Mouse (Mus musculus) forebrain, postnatal 0 days (tissue): Measurements from ENCODE around the gene Il12rb1. TPM values are rescaled to one million over a fixed set of nuclear protein-coding genes. Genes with fewer than 3 reads are reported as not detected.

Experiments used
- ATAC-seq: fragments of 200-750 bp; cut with Nextera tagmentation; 2 replicates; pipeline ENCODE4 v1.8.0; 2017; ENCODE audit warnings: mild to moderate bottlenecking, moderate library complexity
- DNase-seq: peaks from one replicate; pipeline ENCODE4 v3.0.0-alpha.2; 2015
- H3K27ac ChIP-seq: fragments of 300-500 bp; sonication (generic); 2 replicates; pipeline ENCODE4 v1.5.1; 2014; ENCODE audit warnings: low read depth, mild to moderate bottlenecking, antibody characterized with exemption, low read length, moderate library complexity, mixed read lengths
- H3K27me3 ChIP-seq: fragments of 300-500 bp; sonication (generic); 2 replicates; pipeline ENCODE4 v1.6.1; 2014; ENCODE audit warnings: mild to moderate bottlenecking, low read length, mixed read lengths; ENCODE audit not compliant: insufficient read depth
- H3K36me3 ChIP-seq: fragments of 300-500 bp; sonication (generic); 2 replicates; pipeline ENCODE4 v1.6.1; 2014; ENCODE audit warnings: mild to moderate bottlenecking, moderate library complexity; ENCODE audit not compliant: insufficient read depth
- H3K4me1 ChIP-seq: fragments of 300-500 bp; sonication (generic); 2 replicates; pipeline ENCODE4 v1.6.1; 2014; ENCODE audit warnings: antibody characterized with exemption; ENCODE audit not compliant: insufficient read depth
- H3K4me2 ChIP-seq: fragments of 300-500 bp; sonication (generic); 2 replicates; pipeline ENCODE4 v1.6.1; 2014; ENCODE audit warnings: low read depth, mild to moderate bottlenecking, moderate library complexity
- H3K4me3 ChIP-seq: fragments of 300-500 bp; sonication (generic); 2 replicates; pipeline ENCODE4 v1.5.1; 2014; ENCODE audit warnings: low read depth, low read length, mixed read lengths
- H3K9ac ChIP-seq: fragments of 300-500 bp; sonication (generic); 2 replicates; pipeline ENCODE4 v1.6.1; 2014; ENCODE audit warnings: mild to moderate bottlenecking
- H3K9me3 ChIP-seq: fragments of 300-500 bp; sonication (generic); 2 replicates; pipeline ENCODE4 v1.6.1; 2016; ENCODE audit warnings: low read length
- CTCF ChIP-seq: sonication (generic); IDR thresholded peaks from 2 replicates; pipeline ENCODE4 v1.5.1; 2016; ENCODE audit warnings: antibody characterized with exemption, control low read depth, low read depth
- WGBS: fragments of 180-500 bp; shearing (Covaris S2); extraction: QIAGEN DNeasy Blood & Tissue Kit; methylation state at CpG from one replicate; pipeline ENCODE4 v1.1.7; 2014; 5-methylcytosine and 5-hydroxymethylcytosine counted together
- polyA plus RNA-seq: library from polyadenylated mRNA; unstranded; fragments of >200 nt; fragmentation: Nextera tagmentation; extraction: Ambion mirVana; gene quantifications from 2 replicates; pipeline ENCODE4 v1.2.1, GENCODE M21; 2015
- total RNA-seq: library from RNA; depleted of rRNA; stranded (reverse); fragments of >200 nt; gene quantifications from 2 replicates; pipeline ENCODE4 v1.2.3, GENCODE M21; 2014

Gene Il12rb1
- total and polyA plus RNA-seq, 2 experiments from 2014 or later = 0.05 TPM; not detected in 1

DNA sequence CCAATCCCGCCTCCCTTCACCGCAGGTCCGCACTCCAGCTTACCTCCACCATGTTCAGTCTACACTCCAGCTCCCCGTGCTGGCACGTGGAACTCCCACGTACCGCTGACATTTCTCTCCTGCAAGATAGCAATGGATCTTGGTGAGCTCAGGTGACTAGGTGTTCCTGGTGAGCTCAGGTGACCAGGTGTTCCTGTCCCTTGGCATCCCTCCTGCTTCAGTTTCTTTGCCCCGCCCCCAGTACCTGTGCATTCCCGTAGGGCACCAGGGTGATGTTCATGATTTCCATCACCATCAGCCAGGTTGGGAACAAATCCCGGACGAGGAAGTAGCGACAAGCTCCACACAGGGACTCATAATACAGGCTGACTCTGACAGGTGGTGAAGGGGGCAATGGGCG, 43.6 kb upstream of the Il12rb1 start:
- no peak overlapping the region for H3K27ac ChIP-seq
- peaks cover 25% of the 10 kb centered on the region for H3K36me3 ChIP-seq
- WGBS = 95% methylated on average over 13 of the region's 13 CpGs
- TF ChIP-seq CTCF = no peak
- H3K4me3 ChIP-seq = no peak overlapping the region
- no peak overlapping the region for H3K9ac ChIP-seq
- no peaks in the 10 kb centered on the region; the same call in 1 of the 2 replicates for H3K27me3 ChIP-seq
- H3K4me1 ChIP-seq = 0 out of 2 replicates have a peak, but pooled peaks cover 5% of the 10 kb centered on the region
- H3K4me2 ChIP-seq = no peak overlapping the region
- DNase-seq (no peak), ATAC-seq (no peak)
- H3K9me3 ChIP-seq = no peaks in the 10 kb centered on the region

DNA sequence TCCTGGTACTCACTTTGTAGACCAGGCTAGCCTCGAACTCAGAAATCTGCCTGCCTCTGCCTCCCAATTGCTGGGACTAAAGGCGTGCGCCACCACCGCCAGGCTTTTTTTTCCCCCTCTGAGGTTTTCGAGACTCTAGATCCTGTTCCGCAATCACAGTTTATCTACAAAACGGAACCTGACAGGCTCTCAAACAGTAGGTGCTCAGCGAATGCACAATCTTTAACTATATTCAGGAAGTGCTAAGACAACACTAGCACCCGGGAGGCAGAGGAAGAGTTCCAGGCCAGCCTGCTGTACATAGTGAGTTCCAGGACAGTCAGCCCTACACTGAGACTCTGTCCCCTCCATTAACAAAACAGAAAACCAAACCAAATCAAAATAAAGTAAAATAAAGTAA, 42.9 kb upstream of the Il12rb1 start:
- H3K27ac ChIP-seq = no peak overlapping the region
- WGBS = 83% methylated on average over 9 of the region's 9 CpGs
- H3K4me3 ChIP-seq = no peak overlapping the region
- peaks cover 32% of the 10 kb centered on the region for H3K36me3 ChIP-seq
- 0 out of 2 replicates have a peak, but pooled peaks cover 5% of the 10 kb centered on the region for H3K4me1 ChIP-seq
- no peak overlapping the region for H3K4me2 ChIP-seq
- DNase-seq (no peak), ATAC-seq (no peak)
- no peak overlapping the region for H3K9ac ChIP-seq
- H3K27me3 ChIP-seq = no peaks in the 10 kb centered on the region; the same call in 1 of the 2 replicates
- TF ChIP-seq CTCF = no peak
- H3K9me3 ChIP-seq = no peaks in the 10 kb centered on the region

GRCm38 (mm10) chr8:70765838-70766570, 42.2 kb upstream of the Il12rb1 start:
- 5% methylated on average over 34 of the region's 34 CpGs for WGBS
- TF ChIP-seq CTCF = no peak

DNA sequence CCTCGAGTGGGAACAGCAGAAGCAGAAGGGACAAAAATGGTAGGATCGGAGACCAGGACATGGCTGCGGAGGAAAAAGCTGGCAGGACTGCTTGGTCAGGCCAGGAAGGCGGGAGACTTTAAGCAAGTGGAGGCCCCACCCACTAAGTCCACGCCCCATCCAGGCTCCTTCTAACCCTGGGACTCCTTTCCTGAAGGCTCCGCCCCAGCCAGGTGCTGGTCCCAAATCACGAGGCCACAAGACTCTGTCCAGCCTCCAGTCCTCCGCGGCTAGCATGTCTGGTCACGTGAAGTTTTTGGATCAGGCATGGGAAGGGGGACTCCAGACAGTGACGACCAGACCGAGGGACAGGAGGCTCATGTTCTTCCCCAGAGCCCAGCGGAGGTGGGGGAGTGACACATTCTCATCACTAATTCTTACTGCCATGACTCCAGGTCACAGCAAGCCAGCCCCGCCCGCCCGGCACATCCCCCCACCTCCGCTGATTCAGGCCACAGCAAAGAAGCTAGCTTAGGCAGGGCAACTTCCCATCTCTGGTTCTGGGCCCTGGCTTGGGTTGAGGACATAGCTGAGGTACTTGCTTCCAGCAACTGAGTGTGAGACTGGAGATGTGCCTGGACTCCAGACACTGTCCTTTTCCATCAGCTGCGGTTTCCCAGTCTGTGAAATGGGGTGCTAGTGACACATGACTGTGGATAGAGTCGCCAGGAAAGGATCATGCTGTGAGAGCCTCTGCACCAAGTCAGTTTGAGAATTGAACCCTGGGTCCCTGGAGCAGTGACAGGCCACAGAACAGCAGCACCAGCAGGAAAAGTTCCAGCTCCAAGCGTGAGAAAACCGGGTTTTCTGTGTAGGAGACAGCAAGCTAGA, 41.4 kb upstream of the Il12rb1 start:
- ATAC-seq (0 out of 2 replicates have a peak, but pooled peaks have one; percentile 4), DNase-seq (no peak)
- H3K4me1 ChIP-seq = 0 out of 2 replicates have a peak, but pooled peaks cover 5% of the 10 kb centered on the region
- 12% methylated on average over 21 of the region's 21 CpGs for WGBS
- H3K4me3 ChIP-seq = peak overlapping the region; percentile 13; the same call in 1 of the 2 replicates
- H3K9me3 ChIP-seq = no peaks in the 10 kb centered on the region
- no peak for TF ChIP-seq CTCF
- peak overlapping the region; percentile 31; the same call in 1 of the 2 replicates for H3K9ac ChIP-seq
- peak overlapping the region; percentile 46 for H3K4me2 ChIP-seq
- H3K27me3 ChIP-seq = no peaks in the 10 kb centered on the region; the same call in 1 of the 2 replicates
- H3K27ac ChIP-seq = no peak overlapping the region
- H3K36me3 ChIP-seq = peaks cover 47% of the 10 kb centered on the region

More at GRCm38 (mm10) chr8:70765838-70766570, 42.2 kb upstream of the Il12rb1 start:
- H3K4me1 ChIP-seq = 0 out of 2 replicates have a peak, but pooled peaks cover 5% of the 10 kb centered on the region
- ATAC-seq = no peak
- peak overlapping the region; percentile 31 for H3K9ac ChIP-seq
- no peaks in the 10 kb centered on the region; the same call in 1 of the 2 replicates for H3K27me3 ChIP-seq
- no peak for DNase-seq
- H3K27ac ChIP-seq = no peak overlapping the region
- H3K9me3 ChIP-seq = no peaks in the 10 kb centered on the region
- peak overlapping the region; percentile 46 for H3K4me2 ChIP-seq
- peak overlapping the region; percentile 13 for H3K4me3 ChIP-seq
- peaks cover 39% of the 10 kb centered on the region for H3K36me3 ChIP-seq

- H3K4me2 ChIP-seq = no peak overlapping the region
- no peak overlapping the region for H3K4me3 ChIP-seq
- DNase-seq = no peak
- no peak for TF ChIP-seq CTCF
- H3K27me3 ChIP-seq = no peaks in the 10 kb centered on the region; the same call in 1 of the 2 replicates
- no peak for ATAC-seq
- 79% methylated on average over 6 of the region's 6 CpGs for WGBS
- H3K36me3 ChIP-seq = peaks cover 54% of the 10 kb centered on the region
- H3K9me3 ChIP-seq = no peaks in the 10 kb centered on the region
- 0 out of 2 replicates have a peak, but pooled peaks cover 5% of the 10 kb centered on the region for H3K4me1 ChIP-seq
- no peak overlapping the region for H3K9ac ChIP-seq
- no peak overlapping the region for H3K27ac ChIP-seq
Measured at GRCm38 (mm10) chr8:70767503-70767902, 40.7 kb upstream of the Il12rb1 start.

GRCm38 (mm10) chr8:70768231-70768776, 39.9 kb upstream of the Il12rb1 start:
- ATAC-seq = no peak
- peaks cover 55% of the 10 kb centered on the region for H3K36me3 ChIP-seq
- H3K4me1 ChIP-seq = 0 out of 2 replicates have a peak, but pooled peaks cover 5% of the 10 kb centered on the region
- H3K4me3 ChIP-seq = no peak overlapping the region
- no peak overlapping the region for H3K9ac ChIP-seq
- H3K4me2 ChIP-seq = no peak overlapping the region
- no peaks in the 10 kb centered on the region for H3K9me3 ChIP-seq
- 95% methylated on average over 32 of the region's 32 CpGs for WGBS
- TF ChIP-seq CTCF = no peak
- DNase-seq = no peak
- no peaks in the 10 kb centered on the region; the same call in 1 of the 2 replicates for H3K27me3 ChIP-seq
- H3K27ac ChIP-seq = no peak overlapping the region
